Mouse (Mus musculus) stomach, postnatal 0 days (tissue): Measurements from ENCODE around the gene Rtn4r. TPM values are rescaled to one million over a fixed set of nuclear protein-coding genes. Genes with fewer than 3 reads are reported as not detected.

Experiments used
- ATAC-seq: fragments of 200-750 bp; cut with Nextera tagmentation; 2 replicates; pipeline ENCODE4 v1.8.0; 2017; ENCODE audit not compliant: low FRiP score, low TSS enrichment
- DNase-seq: peaks from one replicate; pipeline ENCODE4 v3.0.0-alpha.2; 2016; ENCODE audit warnings: low spot score
- H3K27ac ChIP-seq: fragments of 300-500 bp; sonication (generic); replicated peaks from 2 replicates; pipeline ENCODE4 v1.5.1; 2014; ENCODE audit warnings: mild to moderate bottlenecking, control low read depth
- H3K27me3 ChIP-seq: fragments of 300-500 bp; sonication (generic); 2 replicates; pipeline ENCODE4 v1.6.1; 2014; ENCODE audit warnings: low read length; ENCODE audit not compliant: control insufficient read depth, insufficient read depth
- H3K36me3 ChIP-seq: fragments of 300-500 bp; sonication (generic); 2 replicates; pipeline ENCODE4 v1.6.1; 2014; ENCODE audit warnings: low read length, mixed read lengths; ENCODE audit not compliant: control insufficient read depth, insufficient read depth
- H3K4me1 ChIP-seq: fragments of 300-500 bp; sonication (generic); replicated peaks from 2 replicates; pipeline ENCODE4 v1.6.1; 2014; ENCODE audit warnings: antibody characterized with exemption; ENCODE audit not compliant: control insufficient read depth, insufficient read depth
- H3K4me2 ChIP-seq: fragments of 300-500 bp; sonication (generic); replicated peaks from 2 replicates; pipeline ENCODE4 v1.6.1; 2014; ENCODE audit warnings: low read depth, mild to moderate bottlenecking, control low read depth, moderate library complexity
- H3K4me3 ChIP-seq: fragments of 300-500 bp; sonication (generic); 2 replicates; pipeline ENCODE4 v1.5.1; 2014; ENCODE audit warnings: low read depth, low read length, control low read depth
- H3K9ac ChIP-seq: fragments of 300-500 bp; sonication (generic); 2 replicates; pipeline ENCODE4 v1.6.1; 2014; ENCODE audit warnings: mild to moderate bottlenecking, low read length, control low read depth, mixed read lengths
- H3K9me3 ChIP-seq: fragments of 300-500 bp; sonication (generic); 2 replicates; pipeline ENCODE4 v1.6.1; 2016; ENCODE audit warnings: low read length; ENCODE audit not compliant: control insufficient read depth
- CTCF ChIP-seq: IDR thresholded peaks from 2 replicates; pipeline ENCODE4 v1.5.1; 2016; ENCODE audit warnings: antibody characterized with exemption, low read depth, mild to moderate bottlenecking, moderate library complexity
- EP300 ChIP-seq: optimal IDR thresholded peaks from 2 replicates; pipeline ENCODE3; 2016; ENCODE audit warnings: antibody characterized with exemption
- WGBS: fragments of 180-500 bp; shearing (Covaris S2); extraction: QIAGEN DNeasy Blood & Tissue Kit; methylation state at CpG from one replicate; pipeline ENCODE4 v1.1.7; 2014; 5-methylcytosine and 5-hydroxymethylcytosine counted together
- polyA plus RNA-seq: library from polyadenylated mRNA; unstranded; fragments of >200 nt; fragmentation: Nextera tagmentation; extraction: Ambion mirVana; gene quantifications from 2 replicates; pipeline ENCODE4 v1.2.1, GENCODE M21; 2015

Gene Rtn4r
- polyA plus RNA-seq, 1 experiment from 2014 or later = 1.1 TPM

- Histone ChIP-seq H3K4me1 (peaks cover 3% of the 10 kb centered on the region; the same call in 1 of the 2 replicates), H3K4me2 (no peak overlapping the region)
- WGBS = 81% methylated on average over 1 of the region's 1 CpGs
Observed at GRCm38 (mm10) chr16:18132026-18132425, 4.6 kb downstream of the Rtn4r start.

GRCm38 (mm10) chr16:18132575-18132974, 5.1 kb downstream of the Rtn4r start:
- Histone ChIP-seq H3K9me3 (no peaks in the 10 kb centered on the region), H3K27me3 (peaks cover 2% of the 10 kb centered on the region; the same call in 1 of the 2 replicates), H3K4me1 (peaks cover 3% of the 10 kb centered on the region; the same call in 1 of the 2 replicates), H3K4me2 (no peak overlapping the region), H3K4me3 (no peak overlapping the region), H3K27ac (no peak overlapping the region), H3K9ac (no peak overlapping the region), H3K36me3 (no peaks in the 10 kb centered on the region)
- 91% methylated on average over 3 of the region's 3 CpGs for WGBS
- TF ChIP-seq CTCF (no peak), EP300 (no peak)
- DNase-seq (no peak), ATAC-seq (no peak)

More at GRCm38 (mm10) chr16:18132026-18132425, 4.6 kb downstream of the Rtn4r start:
- Histone ChIP-seq H3K4me3 (no peak overlapping the region), H3K9me3 (no peaks in the 10 kb centered on the region), H3K27ac (no peak overlapping the region), H3K36me3 (no peaks in the 10 kb centered on the region), H3K27me3 (peaks cover 2% of the 10 kb centered on the region; the same call in 1 of the 2 replicates), H3K9ac (no peak overlapping the region)
- no peak for ATAC-seq
- DNase-seq = no peak
- no peak for TF ChIP-seq CTCF
- no peak for TF ChIP-seq EP300

- TF ChIP-seq EP300 (no peak), CTCF (no peak)
- H3K4me2 ChIP-seq = no peak overlapping the region
- no peak overlapping the region for H3K4me3 ChIP-seq
- H3K4me1 ChIP-seq = no peaks in the 10 kb centered on the region
- no peak for ATAC-seq
- H3K9me3 ChIP-seq = no peaks in the 10 kb centered on the region
- no peak overlapping the region for H3K27ac ChIP-seq
- no peak overlapping the region for H3K9ac ChIP-seq
- WGBS = 89% methylated on average over 5 of the region's 5 CpGs
- no peaks in the 10 kb centered on the region for H3K36me3 ChIP-seq
- no peak for DNase-seq
- no peaks in the 10 kb centered on the region for H3K27me3 ChIP-seq
Observed at GRCm38 (mm10) chr16:18133133-18133920, 5.9 kb downstream of the Rtn4r start.

- Histone ChIP-seq H3K36me3 (no peaks in the 10 kb centered on the region), H3K4me1 (no peaks in the 10 kb centered on the region), H3K9me3 (no peaks in the 10 kb centered on the region), H3K9ac (no peak overlapping the region), H3K4me3 (no peak overlapping the region), H3K27me3 (no peaks in the 10 kb centered on the region), H3K27ac (no peak overlapping the region), H3K4me2 (no peak overlapping the region)
- DNase-seq (no peak), ATAC-seq (no peak)
- TF ChIP-seq EP300 (no peak), CTCF (no peak)
- 74% methylated on average over 5 of the region's 5 CpGs for WGBS
Observed at GRCm38 (mm10) chr16:18135196-18135595, 7.8 kb downstream of the Rtn4r start.

DNA sequence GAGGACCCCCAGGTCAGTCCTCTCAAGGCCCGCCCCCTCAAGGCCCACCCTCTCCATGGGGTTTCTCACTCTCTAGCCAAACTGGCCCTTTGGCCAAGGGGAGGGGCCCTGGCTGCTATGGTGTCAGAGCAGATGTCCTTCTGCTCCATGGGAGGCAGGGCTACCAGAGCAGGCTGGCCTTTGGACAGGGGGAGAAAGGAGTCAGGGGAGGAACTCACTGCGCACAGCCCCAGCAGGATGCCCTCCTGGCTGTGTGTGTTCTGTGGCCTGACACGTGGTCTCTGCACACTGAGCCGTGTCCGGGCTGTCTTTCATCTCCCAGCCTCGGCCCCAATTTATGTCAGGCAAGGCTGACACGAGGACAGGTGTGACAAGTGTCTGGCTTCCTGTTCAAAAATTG, 8.6 kb downstream of the Rtn4r start:
- no peaks in the 10 kb centered on the region for H3K36me3 ChIP-seq
- ATAC-seq (no peak), DNase-seq (no peak)
- no peak overlapping the region for H3K27ac ChIP-seq
- TF ChIP-seq EP300 = no peak
- no peak for TF ChIP-seq CTCF
- no peak overlapping the region for H3K4me3 ChIP-seq
- WGBS = 71% methylated on average over 7 of the region's 7 CpGs
- H3K9me3 ChIP-seq = no peaks in the 10 kb centered on the region
- H3K9ac ChIP-seq = no peak overlapping the region
- no peaks in the 10 kb centered on the region for H3K27me3 ChIP-seq
- H3K4me2 ChIP-seq = no peak overlapping the region
- H3K4me1 ChIP-seq = no peaks in the 10 kb centered on the region

DNA sequence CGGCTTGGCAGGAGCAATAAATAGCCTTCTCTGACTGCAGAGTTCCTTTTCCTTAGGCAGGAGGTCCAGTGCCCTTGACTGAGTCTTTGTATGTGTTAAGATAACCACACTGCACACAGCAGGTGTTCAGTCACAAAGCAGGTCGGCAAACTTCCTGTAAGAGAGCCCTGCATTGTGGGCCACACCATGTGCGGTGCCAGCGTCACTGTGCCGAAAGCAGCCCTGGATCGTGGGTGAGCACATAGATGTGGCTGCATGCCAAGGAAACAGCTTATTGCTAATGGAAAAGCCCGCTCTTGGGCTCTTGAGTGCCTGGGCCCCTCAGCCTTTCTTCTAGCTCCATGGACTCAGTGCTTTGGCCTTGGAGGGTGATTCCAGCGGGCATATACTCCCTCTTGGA, 16.8 kb downstream of the Rtn4r start:
- H3K36me3 ChIP-seq = no peaks in the 10 kb centered on the region
- no peaks in the 10 kb centered on the region for H3K27me3 ChIP-seq
- DNase-seq = peak; percentile 83
- TF ChIP-seq EP300 = no peak
- TF ChIP-seq CTCF = no peak
- no peak overlapping the region for H3K27ac ChIP-seq
- ATAC-seq = peak; percentile 94
- WGBS = 37% methylated on average over 8 of the region's 8 CpGs
- H3K4me2 ChIP-seq = no peak overlapping the region
- 0 out of 2 replicates have a peak, but pooled peaks cover 2% of the 10 kb centered on the region for H3K4me1 ChIP-seq
- no peak overlapping the region for H3K9ac ChIP-seq
- no peak overlapping the region for H3K4me3 ChIP-seq
- H3K9me3 ChIP-seq = no peaks in the 10 kb centered on the region
